Mouse (Mus musculus) gonadal fat pad, adult 2 months (tissue): Measurements from ENCODE around the gene Vps18. TPM values are rescaled to one million over a fixed set of nuclear protein-coding genes. Genes with fewer than 3 reads are reported as not detected.

Source experiments
- DNase-seq: peaks from one replicate; pipeline ENCODE4 v3.0.0-alpha.2; 2012; ENCODE audit warnings: low read depth
- polyA plus RNA-seq: library from polyadenylated mRNA; depleted of rRNA; stranded (reverse); fragments of >200 nt; gene quantifications from 2 replicates; pipeline ENCODE4 v1.2.3, GENCODE M21; 2012; rRNA removed

Vps18 gene
- polyA plus RNA-seq, 1 experiment, result 23.3 TPM

- DNase-seq, result no peak
Observed at GRCm38 (mm10) chr2:119344537-119345138, 56.1 kb downstream of the Vps18 start.

Other genes starting within 250 kb of the Vps18 start
- gene Knl1, start 241.6 kb upstream of the Vps18 start, polyA plus RNA-seq, result 0.10 and 0.27 TPM in 2 replicates
- 2.1 and 2.6 TPM in 2 replicates for gene Rad51, start 175.9 kb upstream of the Vps18 start, polyA plus RNA-seq
- 23.1 and 24.5 TPM in 2 replicates for gene Rmdn3, start 131.7 kb upstream of the Vps18 start, polyA plus RNA-seq
- gene Gchfr, start 121.0 kb upstream of the Vps18 start, polyA plus RNA-seq, result 15.6 and 55.8 TPM in 2 replicates
- gene Gm14137, start 114.2 kb upstream of the Vps18 start, polyA plus RNA-seq, result 0.03 TPM in 1 of 2 replicates, not detected in the other
- 45.3 and 57.7 TPM in 2 replicates for gene Zfyve19, start 80.1 kb upstream of the Vps18 start, polyA plus RNA-seq
- gene Dnajc17, start 79.9 kb upstream of the Vps18 start, polyA plus RNA-seq, result 6.7 and 8.9 TPM in 2 replicates
- gene Ppp1r14d, start 58.8 kb upstream of the Vps18 start, polyA plus RNA-seq, result 1.2 and 1.7 TPM in 2 replicates
- 38.8 and 49.1 TPM in 2 replicates for gene Spint1, start 51.4 kb upstream of the Vps18 start, polyA plus RNA-seq
- gene Rhov, start 17.5 kb upstream of the Vps18 start, polyA plus RNA-seq, result 0.27 and 0.57 TPM in 2 replicates
- gene Dll4, start 37.0 kb downstream of the Vps18 start, polyA plus RNA-seq, result 24.4 and 24.5 TPM in 2 replicates
- 9.2 and 10.3 TPM in 2 replicates for gene Chac1, start 62.5 kb downstream of the Vps18 start, polyA plus RNA-seq
- 7.6 and 7.7 TPM in 2 replicates for gene Ino80, start 188.9 kb downstream of the Vps18 start, polyA plus RNA-seq